In the genomic region with DNA sequence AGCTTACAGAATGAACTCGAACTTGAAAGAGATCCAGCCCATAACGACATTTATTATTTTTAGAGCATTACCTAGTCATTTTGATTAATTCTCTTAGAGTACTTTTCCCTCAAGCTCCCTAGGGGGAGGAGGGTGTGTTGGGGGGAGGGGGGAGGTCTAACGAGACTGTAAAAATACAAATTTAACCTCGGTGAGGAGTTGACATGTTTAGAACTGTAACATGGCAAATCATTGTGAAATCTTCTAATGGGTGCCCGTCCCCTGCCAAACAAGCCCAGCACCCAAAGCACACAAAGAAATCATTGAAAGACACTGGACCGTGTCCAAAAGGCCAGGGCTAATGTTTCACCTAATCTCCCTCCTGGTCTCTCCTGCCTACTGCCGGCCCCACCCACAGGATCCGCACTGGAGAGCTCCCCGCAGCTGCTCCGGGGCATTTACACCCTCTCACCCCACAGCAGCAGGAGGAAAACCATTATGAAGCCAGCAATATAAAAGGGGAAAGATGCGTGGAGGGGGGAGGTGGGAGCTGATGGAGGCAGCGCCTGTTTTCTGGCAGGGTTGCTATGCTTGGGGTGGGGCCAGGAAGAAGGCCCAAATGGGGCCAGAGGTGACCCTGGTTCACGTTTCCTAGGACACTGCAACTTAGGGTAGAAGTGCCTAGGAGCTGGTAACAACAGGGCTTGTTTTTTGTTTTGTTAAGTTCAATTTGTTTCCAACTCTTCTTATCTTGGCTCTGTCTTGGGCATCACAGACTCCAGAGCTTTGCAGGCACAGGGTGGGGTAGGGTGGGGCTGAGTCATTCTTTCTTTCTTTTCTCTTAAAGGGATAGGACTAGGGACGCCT, we compare ENCODE assay signal across 8 mouse cellular contexts.
DNase-seq lines count a peak whose midpoint lies in the region; ATAC-seq lines count a peak whose summit lies in the region.

No protein-coding gene starts in this region.

- no peaks in the 10 kb centered on the region for H3K27me3 ChIP-seq in heart, embryonic 15.5 days

- peak overlapping the region; percentile 24; the same call in 1 of the 2 replicates for H3K9ac ChIP-seq in heart, embryonic 15.5 days

- peak overlapping the region; percentile 13; the same call in 1 of the 2 replicates for H3K4me3 ChIP-seq in heart, embryonic 15.5 days

- peak; percentile 74 for ATAC-seq in erythroblast, adult 5-6 weeks (replicated peaks; ENCODE audit: low FRiP score, poor library complexity, severe bottlenecking)
- ATAC-seq in heart, embryonic 15.5 days (replicated peaks; ENCODE audit: insufficient number of reproducible peaks, insufficient read depth, low FRiP score, low read depth) = peak; percentile 32; the same call in 1 of the 2 replicates

- peak overlapping the region; percentile 57 for H3K4me2 ChIP-seq in heart, embryonic 15.5 days

- no peaks in the 10 kb centered on the region for H3K9me3 ChIP-seq in heart, embryonic 15.5 days (replicated peaks)

- H3K27ac ChIP-seq in heart, embryonic 15.5 days = peak overlapping the region; percentile 78

- 11% methylated on average over 14 of the region's 14 CpGs for WGBS in heart, embryonic 15.5 days

- no peaks in the 10 kb centered on the region for H3K36me3 ChIP-seq in heart, embryonic 15.5 days

- peak; percentile 20 for DNase-seq in thymus, postnatal 4 days
- no peak for DNase-seq in thymus, postnatal 10 days (ENCODE audit: low spot score in 2 of 2)
- peak; percentile 94 for DNase-seq in kidney, postnatal 14 days
- peak; percentile 66 to 79 for DNase-seq in lung, postnatal 4 days
- peak; percentile 87 for DNase-seq in urinary bladder, postnatal 14 days (ENCODE audit: low spot score)
- no peak for DNase-seq in layer of hippocampus, adult 9-10 months (ENCODE audit: low spot score)

- peaks cover 40% of the 10 kb centered on the region for H3K4me1 ChIP-seq in heart, embryonic 15.5 days (replicated peaks)

Comparison
In these comparisons a context has a peak if more than half of its experiments do, and no peak if none do; other contexts are left out.
1. DNase-seq: peak in thymus, postnatal 4 days (single experiment), kidney, postnatal 14 days (single experiment), lung, postnatal 4 days (2 of 2) and urinary bladder, postnatal 14 days (single experiment); none in thymus, postnatal 10 days (0 of 2) and layer of hippocampus, adult 9-10 months (single experiment).